In the genomic region with DNA sequence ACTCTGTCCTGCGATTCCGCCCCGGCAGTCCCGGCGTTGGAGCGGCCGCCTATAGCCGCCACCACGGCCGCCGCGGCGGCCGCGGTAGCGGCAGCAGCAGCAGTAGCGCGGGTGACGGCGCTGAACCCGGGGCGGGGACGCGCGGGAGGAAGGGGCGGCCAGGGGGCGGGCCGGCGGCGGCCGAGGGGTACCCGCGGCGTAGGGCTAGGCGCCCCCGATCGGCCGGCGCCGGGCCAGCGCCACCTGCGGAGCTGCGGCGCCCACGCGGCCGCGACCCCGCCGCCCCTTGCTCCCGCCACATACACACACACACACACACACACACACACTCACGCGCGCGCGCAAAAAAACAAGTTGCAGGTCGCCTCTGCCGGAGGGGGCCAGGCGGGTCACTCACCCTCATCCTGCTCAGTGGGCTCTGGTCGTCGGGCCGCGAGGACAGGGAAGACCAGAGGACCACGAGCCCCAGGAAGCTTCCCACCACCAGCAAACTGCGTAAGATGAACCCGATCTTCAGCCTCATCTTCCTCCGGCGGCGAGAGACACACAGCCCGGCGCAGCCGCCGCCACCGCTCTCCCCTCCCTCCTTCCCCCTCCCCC, we compare ENCODE assay signal across 8 mouse cellular contexts. TPM values are rescaled to one million over a fixed set of nuclear protein-coding genes. Genes with fewer than 3 reads are reported as not detected.
A peak's percentile ranks its signal among the peaks of the same experiment; 100 is the strongest.
DNase-seq lines count a peak whose midpoint lies in the region; ATAC-seq and TF ChIP-seq lines count a peak whose summit lies in the region.

A gene (minus strand): TSS at position 577 of the 600 bp plus-strand sequence.

- no peaks in the 10 kb centered on the region for H3K9me3 ChIP-seq in hindbrain, embryonic 16.5 days (ENCODE audit: control insufficient read depth, low read length)
- H3K9me3 ChIP-seq in megakaryocyte, embryonic 14.5 days = no peaks in the 10 kb centered on the region

- no peak for TF ChIP-seq CTCF in Patski (IDR thresholded peaks at IDR 0.05)

- peak within 1 kb of the TSS; percentile 98 for H3K4me2 ChIP-seq in hindbrain, embryonic 16.5 days (ENCODE audit: low read length)

- CTCF ChIA-PET in Patski (lab: Charles Lee) = no interaction called here

- POLR2A ChIA-PET in Patski (lab: Charles Lee) = interaction anchor here (0.5 to 0.9 kb wide), 2 partner anchors 42 to 60 kb away, joined by 3 read pairs; no protein-coding TSS in a partner anchor

- H3K36me3 ChIP-seq in hindbrain, embryonic 16.5 days (ENCODE audit: control insufficient read depth, insufficient read depth, low read length) = no peaks in the 10 kb centered on the region
- peaks cover 33% of the 10 kb centered on the region for H3K36me3 ChIP-seq in megakaryocyte, embryonic 14.5 days (replicated peaks; ENCODE audit: low read length)

- H3K27ac ChIP-seq in hindbrain, embryonic 16.5 days (ENCODE audit: low read depth, low read length) = peak within 1 kb of the TSS; percentile 91

- no peaks in the 10 kb centered on the region for H3K27me3 ChIP-seq in Patski
- H3K27me3 ChIP-seq in hindbrain, embryonic 16.5 days (replicated peaks; ENCODE audit: control insufficient read depth, insufficient read depth, low read length) = no peaks in the 10 kb centered on the region
- H3K27me3 ChIP-seq in megakaryocyte, embryonic 14.5 days (replicated peaks) = no peaks in the 10 kb centered on the region

- H3K9ac ChIP-seq in hindbrain, embryonic 16.5 days (ENCODE audit: low read depth, low read length) = peak within 1 kb of the TSS; percentile 93

- intact Hi-C loops in left cerebral cortex, postnatal 10 days (cut with DNase I) = loop anchor here (5.0 kb wide), 3 partner anchors 75 to 140 kb away; no protein-coding TSS in a partner anchor

- 0% methylated on average over 28 of the region's 74 CpGs for whole genome bisulfite sequencing in hindbrain, embryonic 16.5 days

- H3K4me3 ChIP-seq in hindbrain, embryonic 16.5 days (ENCODE audit: low read length) = peak within 1 kb of the TSS; percentile 72
- peak within 1 kb of the TSS; percentile 96 for H3K4me3 ChIP-seq in megakaryocyte, embryonic 14.5 days (replicated peaks)

- no peak for DNase-seq in Patski (ENCODE audit: low read depth, low spot score)
- peak; percentile 82 for DNase-seq in cerebellum, adult 9-11 months
- DNase-seq in gastrocnemius, adult 18-20 months (ENCODE audit: low spot score) = peak; percentile 24
- DNase-seq in left cerebral cortex, postnatal 10 days (ENCODE audit: extremely low spot score in 1 of 2, low spot score in 2 of 2) = peak; percentile 19 to 85
- peak; percentile 70 to 73 for DNase-seq in right cerebral cortex, postnatal 10 days (ENCODE audit: low spot score in 2 of 2)
- DNase-seq in urinary bladder, postnatal 14 days (ENCODE audit: low spot score) = peak; percentile 61

- ATAC-seq in Patski = peak; percentile 68
- ATAC-seq in hindbrain, embryonic 16.5 days = peak; percentile 91

- in situ Hi-C loops in Patski (cut with MboI; ENCODE audit: low pct_unique_long_range_greater_than_20kb) = no loop called here

- peaks cover 3% of the 10 kb centered on the region; the same call in 1 of the 2 replicates for H3K4me1 ChIP-seq in hindbrain, embryonic 16.5 days (ENCODE audit: control insufficient read depth, insufficient read depth, low read depth, low read length)
- peaks cover 48% of the 10 kb centered on the region for H3K4me1 ChIP-seq in megakaryocyte, embryonic 14.5 days

RNA-seq across cellular contexts. Expression of the gene that starts here (rescaled TPM):
- polyA plus RNA-seq in Patski (2021) = 21.8 TPM
- 1 to 10 TPM; 2.0 to 2.3 TPM for total RNA-seq in gastrocnemius, adult 18-20 months (2021)
- 11.1 and 13.4 TPM in 2 replicates for polyA plus RNA-seq in hindbrain, embryonic 16.5 days (2015; fragmentation: Nextera tagmentation; extraction: Ambion mirVana)
- total RNA-seq in left cerebral cortex, postnatal 10 days (2021) = 1 to 10 TPM; 8.5 to 9.8 TPM
- 0.96 and 2.2 TPM in 2 replicates for polyA plus RNA-seq in megakaryocyte, embryonic 14.5 days (2012; ENCODE audit: insufficient read depth, low replicate concordance)
